Mouse (Mus musculus) layer of hippocampus, adult 8-10 months (tissue): ENCODE measurements around the gene Car10. TPM values are rescaled to one million over a fixed set of nuclear protein-coding genes. Genes with fewer than 3 reads are reported as not detected.

Experiments
- DNase-seq, 2 experiments: peaks; one replicate each; pipeline ENCODE4 v3.0.0; 2022; ENCODE audit warnings: low spot score in 2 of 2
- total RNA-seq, 4 experiments: library from RNA; stranded (reverse); gene quantifications; 2 replicates each; pipeline ENCODE4 v1.2.4; 2022

Gene Car10
- total RNA-seq, 4 experiments from 2014 or later, result 38.8 to 49.5 (median 43.6) TPM

DNA sequence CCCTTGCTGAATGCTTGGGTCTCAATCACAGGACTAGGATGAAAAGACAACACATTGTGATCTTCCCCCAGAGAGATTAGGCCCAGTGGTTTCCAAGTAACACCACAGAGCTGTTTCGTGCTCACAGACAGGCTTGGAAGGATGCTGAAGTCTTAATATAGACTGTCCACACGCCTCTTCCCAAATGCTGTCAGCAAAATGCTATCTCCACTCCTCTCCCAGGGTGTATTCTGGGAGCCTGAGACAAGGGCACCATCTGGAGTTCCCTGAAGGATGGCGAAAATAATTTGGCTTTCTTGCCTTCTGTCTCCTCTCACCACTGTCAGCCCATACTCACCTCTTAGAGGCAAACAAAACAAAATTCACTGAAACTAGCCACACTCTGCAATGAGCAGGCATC is 467.9 kb downstream of the Car10 start:
- peak; percentile 57 to 82 for DNase-seq

- DNase-seq, result no peak
Measured at GRCm38 (mm10) chr11:93571917-93572641, 474.3 kb downstream of the Car10 start.

- peak; percentile 59 to 69 for DNase-seq
Measured at GRCm38 (mm10) chr11:93577441-93577840, 479.6 kb downstream of the Car10 start.

DNA sequence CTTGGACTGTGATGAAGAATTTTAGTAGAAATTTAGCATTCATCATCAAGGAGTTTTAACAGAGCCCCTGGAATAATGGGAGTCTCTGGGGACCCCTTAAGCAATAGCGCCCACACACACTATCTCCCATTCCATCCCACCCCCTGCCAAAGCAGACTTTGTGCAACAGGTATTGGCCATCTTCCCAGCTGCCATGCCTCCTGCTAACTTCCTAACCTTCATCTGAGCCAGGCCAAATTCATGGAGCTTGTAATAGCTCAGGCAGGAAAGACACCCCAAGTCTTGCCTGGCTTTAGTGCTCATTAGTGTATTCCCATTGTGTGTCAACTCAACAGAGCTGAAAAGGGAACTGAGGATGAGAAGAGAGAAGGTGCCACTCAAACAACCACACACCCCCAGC is 481.8 kb downstream of the Car10 start:
- no peak for DNase-seq

GRCm38 (mm10) chr11:93581326-93581725 is 483.5 kb downstream of the Car10 start:
- DNase-seq, result peak; percentile 61 to 67

DNA sequence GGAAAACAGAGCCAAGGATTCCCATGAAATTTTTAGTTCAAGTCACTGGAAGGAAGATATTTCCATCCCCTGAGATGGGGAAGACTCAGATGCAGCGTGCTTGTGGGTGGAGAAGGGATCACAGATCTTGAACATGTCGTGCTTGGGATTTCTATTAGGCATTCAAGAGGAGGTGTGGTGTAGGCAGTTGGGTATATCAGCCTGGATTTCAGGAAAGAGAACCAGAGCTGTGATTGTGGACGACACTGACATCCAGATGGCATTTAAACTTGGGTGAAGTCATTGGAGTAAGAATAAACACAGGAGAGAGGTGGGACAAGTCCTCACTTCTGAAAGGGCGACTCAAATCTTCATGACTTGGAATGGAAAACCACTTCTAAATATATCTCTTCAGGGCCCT is 490.0 kb downstream of the Car10 start:
- DNase-seq, result no peak

- DNase-seq, result no peak
Measured at GRCm38 (mm10) chr11:93590652-93591051, 492.8 kb downstream of the Car10 start.

GRCm38 (mm10) chr11:93594033-93594432 is 496.2 kb downstream of the Car10 start:
- DNase-seq, result no peak

DNA sequence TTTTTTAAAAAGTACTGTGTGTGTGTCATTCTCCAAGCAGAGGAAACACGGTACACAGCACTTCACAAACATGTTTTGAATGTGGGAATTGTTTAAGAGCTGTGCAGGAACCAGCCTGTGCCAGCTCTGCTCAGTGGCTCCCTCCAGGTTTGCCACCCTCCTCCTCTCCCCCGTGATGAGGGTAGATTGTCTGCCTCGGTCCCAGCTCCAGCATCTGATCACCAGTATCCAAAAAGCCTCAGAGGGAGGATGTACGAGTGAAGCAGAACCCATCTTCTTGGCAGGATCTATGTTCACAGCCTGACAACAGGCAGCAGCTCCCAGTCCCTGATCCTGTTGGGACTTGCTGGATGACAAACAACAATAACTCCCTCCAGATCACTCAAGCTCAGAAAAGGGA is 500.3 kb downstream of the Car10 start:
- DNase-seq, result no peak

GRCm38 (mm10) chr11:93599755-93600154 is 501.9 kb downstream of the Car10 start:
- no peak for DNase-seq

- no peak for DNase-seq
Measured at GRCm38 (mm10) chr11:93603575-93603974, 505.7 kb downstream of the Car10 start.

DNA sequence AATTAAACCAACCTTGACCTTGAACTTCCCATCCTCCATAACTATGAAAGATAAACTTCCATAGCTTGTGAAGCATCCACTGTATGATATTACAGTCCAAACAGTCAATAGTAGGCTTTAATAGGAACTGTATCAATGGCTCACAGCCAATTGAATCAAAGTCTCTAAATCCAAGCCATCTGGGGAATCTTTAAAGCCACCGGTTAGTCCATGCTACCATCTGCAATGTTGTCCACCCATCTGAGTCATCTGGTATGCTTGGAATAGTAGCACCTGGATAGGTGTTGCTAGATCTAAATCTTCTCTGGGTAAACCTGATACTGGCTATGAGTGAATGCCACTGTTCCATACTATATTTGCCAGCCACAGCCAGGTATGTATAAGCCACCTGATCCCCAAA is 509.3 kb downstream of the Car10 start:
- DNase-seq, result no peak

DNA sequence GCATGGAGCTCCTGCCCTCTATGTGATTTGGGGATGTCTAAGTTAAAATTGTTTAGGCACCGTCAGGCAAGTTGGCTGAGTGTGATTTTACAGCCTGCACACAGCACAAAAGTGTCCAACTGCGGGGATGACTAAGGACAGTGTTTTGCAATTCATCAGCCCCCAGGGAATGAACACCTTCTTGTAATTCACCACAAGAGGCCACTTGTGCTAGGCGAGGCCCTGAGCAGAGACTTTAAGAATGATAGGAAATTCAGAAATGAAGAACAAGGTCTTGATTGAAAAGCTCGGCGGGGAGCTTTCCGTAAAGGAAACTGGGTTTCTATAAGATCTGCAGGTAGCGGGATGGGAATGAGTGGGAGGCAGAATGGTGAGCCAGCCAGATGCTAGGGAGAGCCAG is 510.9 kb downstream of the Car10 start:
- DNase-seq, result no peak

GRCm38 (mm10) chr11:93612071-93612470 is 514.2 kb downstream of the Car10 start:
- DNase-seq, result no peak

- DNase-seq, result no peak
Measured at GRCm38 (mm10) chr11:93614851-93615250, 517.0 kb downstream of the Car10 start.

DNA sequence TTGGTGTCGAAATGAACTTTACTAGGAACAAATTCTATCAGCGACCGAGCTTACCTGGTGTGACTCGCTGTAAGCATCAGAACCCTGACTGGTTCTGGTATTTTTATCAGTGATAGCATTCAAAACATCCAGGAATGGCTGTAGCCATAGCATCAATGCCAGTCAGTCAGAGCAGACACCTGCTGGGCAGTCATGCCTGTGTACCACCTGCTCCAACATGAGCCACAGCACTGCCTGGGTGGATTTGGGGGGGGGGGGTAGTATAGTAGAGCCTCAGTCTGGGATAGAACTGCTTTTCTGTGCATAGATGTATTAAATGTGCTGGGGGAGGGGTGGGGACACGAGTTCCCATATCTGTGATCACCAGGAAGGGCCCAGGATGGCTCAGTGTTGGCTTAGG is 525.8 kb downstream of the Car10 start:
- no peak for DNase-seq

DNA sequence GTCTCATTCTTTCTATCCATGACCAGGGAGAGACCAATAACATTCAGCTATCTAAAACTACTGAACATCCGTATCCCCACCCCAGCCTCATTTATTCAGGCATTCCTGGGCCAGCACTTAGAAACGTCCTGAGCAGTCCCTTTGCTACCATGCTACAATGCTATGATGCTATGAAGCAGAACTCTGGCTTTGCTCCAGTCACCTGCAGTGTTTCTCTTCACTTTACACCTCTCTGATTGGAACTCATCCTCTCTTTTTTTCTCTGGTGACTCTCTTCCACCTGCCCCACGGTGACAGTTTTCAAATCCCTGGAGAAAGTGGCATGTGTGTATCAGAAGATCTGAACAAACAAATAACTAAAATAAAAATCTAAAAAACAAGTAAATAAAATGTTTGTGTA is 541.6 kb downstream of the Car10 start:
- DNase-seq, result no peak

GRCm38 (mm10) chr11:93640954-93641353 is 543.1 kb downstream of the Car10 start:
- DNase-seq, result no peak

DNA sequence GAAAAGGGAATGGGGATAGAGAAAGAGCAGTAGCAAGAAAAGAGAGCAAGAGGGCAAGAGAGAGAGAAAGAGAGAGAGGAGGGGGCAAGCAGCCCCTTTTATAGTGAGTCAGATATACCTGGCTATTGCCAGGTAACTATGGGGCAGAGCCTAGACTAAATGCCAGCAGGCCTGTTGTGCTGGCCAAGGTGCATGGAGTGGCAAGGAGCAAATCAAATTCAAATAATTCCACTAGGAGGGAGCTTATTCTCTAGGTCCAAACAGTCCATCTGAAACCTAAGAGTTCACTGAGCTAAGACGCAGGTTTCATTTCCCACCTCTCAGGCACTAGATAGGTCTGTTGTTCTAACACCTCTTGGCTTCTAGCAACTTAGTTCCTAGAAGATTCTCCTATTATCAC is 544.5 kb downstream of the Car10 start:
- DNase-seq, result no peak

DNA sequence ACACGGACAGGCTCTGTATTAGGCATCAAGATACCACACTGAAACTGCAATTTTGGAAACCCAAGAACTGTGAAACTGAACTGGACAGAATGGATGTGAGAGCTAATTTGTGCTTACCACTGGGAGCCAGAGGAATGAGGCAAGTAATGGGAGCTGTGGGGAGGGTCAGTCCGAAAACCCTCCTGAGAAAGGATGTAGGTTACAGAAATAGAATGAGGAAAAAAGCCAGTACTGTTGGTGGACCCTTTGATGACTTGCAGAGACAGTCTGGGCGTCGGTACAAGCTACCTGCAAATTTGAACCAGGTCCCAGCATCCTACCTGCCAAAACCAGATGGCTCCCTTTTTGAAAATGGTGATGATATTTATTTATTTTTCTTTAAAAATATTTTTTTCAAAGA is 545.2 kb downstream of the Car10 start:
- DNase-seq, result no peak

- DNase-seq, result peak; percentile 21 to 62
Measured at GRCm38 (mm10) chr11:93643436-93643835, 545.6 kb downstream of the Car10 start.

DNA sequence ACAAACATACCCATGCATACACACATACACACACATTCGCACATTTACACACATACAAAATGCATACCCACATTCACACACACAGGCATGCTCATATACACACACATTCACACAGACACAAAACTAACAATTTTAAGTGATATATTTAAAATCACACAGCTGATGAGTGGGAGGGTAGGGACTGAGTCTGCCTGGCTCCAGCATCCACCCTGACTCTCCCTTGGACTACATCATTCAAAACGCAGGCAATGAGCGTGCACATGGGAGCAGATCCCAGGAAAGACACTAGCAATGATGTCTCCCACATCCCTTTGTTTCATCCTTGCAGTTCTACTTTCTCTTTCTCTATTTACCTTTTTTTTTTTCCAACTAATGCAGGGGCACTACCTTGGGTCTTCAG is 548.4 kb downstream of the Car10 start:
- no peak for DNase-seq
